Mouse (Mus musculus) heart, embryonic 13.5 days (tissue): ENCODE results near the gene Hic2. TPM values are rescaled to one million over a fixed set of nuclear protein-coding genes. Genes with fewer than 3 reads are reported as not detected.

ENCODE experiments used
- ATAC-seq: fragments of 200-750 bp; cut with Nextera tagmentation; 2 replicates; pipeline ENCODE4 v1.8.0; 2017; ENCODE audit warnings: moderate TSS enrichment; ENCODE audit not compliant: insufficient number of reproducible peaks, low FRiP score, low TSS enrichment; ENCODE audit errors: extremely low read depth
- H3K27ac ChIP-seq: fragments of 300-500 bp; sonication (generic); replicated peaks from 2 replicates; pipeline ENCODE4 v1.5.1; 2015; ENCODE audit warnings: moderate library complexity, mild to moderate bottlenecking, inconsistent platforms
- H3K27me3 ChIP-seq: fragments of 300-500 bp; sonication (generic); replicated peaks from 2 replicates; pipeline ENCODE4 v1.6.1; 2015; ENCODE audit warnings: mild to moderate bottlenecking, inconsistent platforms
- H3K36me3 ChIP-seq: fragments of 300-500 bp; sonication (generic); 2 replicates; pipeline ENCODE4 v1.6.1; 2015; ENCODE audit warnings: mild to moderate bottlenecking, inconsistent platforms
- H3K4me1 ChIP-seq: fragments of 300-500 bp; sonication (generic); 2 replicates; pipeline ENCODE4 v1.6.1; 2015; ENCODE audit warnings: inconsistent platforms
- H3K4me2 ChIP-seq: fragments of 300-500 bp; sonication (generic); 2 replicates; pipeline ENCODE4 v1.6.1; 2015; ENCODE audit warnings: inconsistent platforms, mild to moderate bottlenecking, moderate library complexity
- H3K4me3 ChIP-seq: fragments of 300-500 bp; sonication (generic); 2 replicates; pipeline ENCODE4 v1.5.1; 2015; ENCODE audit warnings: moderate library complexity, mild to moderate bottlenecking, inconsistent platforms
- H3K9ac ChIP-seq: fragments of 300-500 bp; sonication (generic); 2 replicates; pipeline ENCODE4 v1.6.1; 2015; ENCODE audit warnings: inconsistent platforms, mild to moderate bottlenecking, moderate library complexity
- H3K9me3 ChIP-seq: fragments of 300-500 bp; sonication (generic); 2 replicates; pipeline ENCODE4 v1.6.1; 2016; ENCODE audit warnings: inconsistent platforms
- WGBS: fragments of 180-500 bp; shearing (Covaris S2); methylation state at CpG from one replicate; pipeline ENCODE4 v1.1.7; 2015; ENCODE audit warnings: mixed read lengths; 5-methylcytosine and 5-hydroxymethylcytosine counted together
- polyA plus RNA-seq: library from polyadenylated mRNA; unstranded; fragments of >200 nt; fragmentation: Nextera tagmentation; extraction: Ambion mirVana; gene quantifications from 2 replicates; pipeline ENCODE4 v1.2.1, GENCODE M21; 2015

Hic2 gene
- polyA plus RNA-seq, 1 experiment from 2014 or later, result 4.6 TPM

GRCm38 (mm10) chr16:17277342-17278211 lies 44.2 kb downstream of the Hic2 start:
- Histone ChIP-seq H3K27ac (no peak overlapping the region), H3K4me3 (peak overlapping the region; percentile 72), H3K4me1 (peaks cover 21% of the 10 kb centered on the region), H3K27me3 (peaks cover 29% of the 10 kb centered on the region), H3K9me3 (no peaks in the 10 kb centered on the region), H3K36me3 (peaks cover 40% of the 10 kb centered on the region), H3K9ac (peak overlapping the region; percentile 60), H3K4me2 (peak overlapping the region; percentile 98)
- 4% methylated on average over 61 of the region's 61 CpGs for WGBS
- ATAC-seq, result no peak

- Histone ChIP-seq H3K27ac (no peak overlapping the region), H3K36me3 (peaks cover 63% of the 10 kb centered on the region), H3K4me2 (no peak overlapping the region), H3K9ac (no peak overlapping the region), H3K4me1 (peaks cover 28% of the 10 kb centered on the region), H3K4me3 (no peak overlapping the region), H3K27me3 (peaks cover 29% of the 10 kb centered on the region), H3K9me3 (no peaks in the 10 kb centered on the region)
- ATAC-seq, result no peak
- 83% methylated on average over 11 of the region's 11 CpGs for WGBS
These were observed 47.1 kb downstream of the Hic2 start for GRCm38 (mm10) chr16:17280471-17280870.

- WGBS, result 53% methylated on average over 6 of the region's 6 CpGs
- no peak for ATAC-seq
These were observed 49.8 kb downstream of the Hic2 start for GRCm38 (mm10) chr16:17283151-17283550.

GRCm38 (mm10) chr16:17287103-17287502 lies 53.7 kb downstream of the Hic2 start:
- ATAC-seq, result no peak
- Histone ChIP-seq H3K4me3 (no peak overlapping the region), H3K9me3 (no peaks in the 10 kb centered on the region), H3K27me3 (no peaks in the 10 kb centered on the region), H3K27ac (no peak overlapping the region), H3K4me1 (peaks cover 7% of the 10 kb centered on the region; the same call in 1 of the 2 replicates), H3K9ac (no peak overlapping the region), H3K36me3 (peaks cover 78% of the 10 kb centered on the region), H3K4me2 (no peak overlapping the region)
- WGBS, result 73% methylated on average over 2 of the region's 2 CpGs

More at GRCm38 (mm10) chr16:17283151-17283550, 49.8 kb downstream of the Hic2 start:
- no peak overlapping the region for H3K27ac ChIP-seq
- no peak overlapping the region for H3K4me3 ChIP-seq
- peaks cover 13% of the 10 kb centered on the region for H3K27me3 ChIP-seq
- H3K4me1 ChIP-seq, result peaks cover 9% of the 10 kb centered on the region
- H3K9ac ChIP-seq, result no peak overlapping the region
- H3K9me3 ChIP-seq, result no peaks in the 10 kb centered on the region
- H3K36me3 ChIP-seq, result peaks cover 88% of the 10 kb centered on the region
- no peak overlapping the region for H3K4me2 ChIP-seq

- 88% methylated on average over 2 of the region's 2 CpGs for WGBS
- Histone ChIP-seq H3K9me3 (no peaks in the 10 kb centered on the region), H3K4me2 (no peak overlapping the region), H3K27me3 (no peaks in the 10 kb centered on the region), H3K36me3 (peaks cover 79% of the 10 kb centered on the region), H3K27ac (no peak overlapping the region), H3K4me1 (no peaks in the 10 kb centered on the region), H3K4me3 (no peak overlapping the region), H3K9ac (no peak overlapping the region)
- ATAC-seq, result no peak
These were observed 57.6 kb downstream of the Hic2 start for GRCm38 (mm10) chr16:17291016-17291415.

- Histone ChIP-seq H3K27me3 (no peaks in the 10 kb centered on the region), H3K27ac (no peak overlapping the region), H3K9me3 (no peaks in the 10 kb centered on the region), H3K9ac (no peak overlapping the region), H3K4me2 (no peak overlapping the region), H3K4me3 (no peak overlapping the region), H3K4me1 (no peaks in the 10 kb centered on the region), H3K36me3 (peaks cover 80% of the 10 kb centered on the region)
- ATAC-seq, result no peak
- 3% methylated on average over 2 of the region's 2 CpGs for WGBS
These were observed 59.4 kb downstream of the Hic2 start for GRCm38 (mm10) chr16:17292751-17293150.

- H3K27ac ChIP-seq, result no peak overlapping the region
- no peak overlapping the region for H3K4me2 ChIP-seq
- H3K4me3 ChIP-seq, result no peak overlapping the region
- no peak for ATAC-seq
- no peaks in the 10 kb centered on the region for H3K4me1 ChIP-seq
- H3K27me3 ChIP-seq, result no peaks in the 10 kb centered on the region
- 83% methylated on average over 3 of the region's 3 CpGs for WGBS
- peaks cover 98% of the 10 kb centered on the region for H3K36me3 ChIP-seq
- H3K9ac ChIP-seq, result no peak overlapping the region
- H3K9me3 ChIP-seq, result no peaks in the 10 kb centered on the region
These were observed 67.4 kb downstream of the Hic2 start for GRCm38 (mm10) chr16:17300818-17301217.

GRCm38 (mm10) chr16:17303521-17304245 lies 70.3 kb downstream of the Hic2 start:
- Histone ChIP-seq H3K36me3 (peaks cover 95% of the 10 kb centered on the region), H3K9me3 (no peaks in the 10 kb centered on the region), H3K9ac (no peak overlapping the region), H3K27ac (no peak overlapping the region), H3K4me3 (no peak overlapping the region), H3K4me2 (no peak overlapping the region), H3K4me1 (no peaks in the 10 kb centered on the region), H3K27me3 (no peaks in the 10 kb centered on the region)
- no peak for ATAC-seq
- 93% methylated on average over 5 of the region's 5 CpGs for WGBS

- Histone ChIP-seq H3K9ac (no peak overlapping the region), H3K9me3 (no peaks in the 10 kb centered on the region), H3K4me1 (no peaks in the 10 kb centered on the region), H3K4me3 (no peak overlapping the region), H3K4me2 (no peak overlapping the region), H3K36me3 (peaks cover 92% of the 10 kb centered on the region), H3K27ac (no peak overlapping the region), H3K27me3 (no peaks in the 10 kb centered on the region)
- WGBS, result 83% methylated on average over 5 of the region's 5 CpGs
- no peak for ATAC-seq
These were observed 74.1 kb downstream of the Hic2 start for GRCm38 (mm10) chr16:17307461-17307860.

- WGBS, result 90% methylated on average over 10 of the region's 10 CpGs
- no peak for ATAC-seq
- Histone ChIP-seq H3K36me3 (peaks cover 93% of the 10 kb centered on the region), H3K4me2 (no peak overlapping the region), H3K9me3 (no peaks in the 10 kb centered on the region), H3K9ac (no peak overlapping the region), H3K27me3 (no peaks in the 10 kb centered on the region), H3K4me1 (no peaks in the 10 kb centered on the region), H3K27ac (no peak overlapping the region), H3K4me3 (no peak overlapping the region)
These were observed 75.7 kb downstream of the Hic2 start for GRCm38 (mm10) chr16:17309036-17309435.

GRCm38 (mm10) chr16:17312531-17312930 lies 79.2 kb downstream of the Hic2 start:
- no peak overlapping the region for H3K4me3 ChIP-seq
- H3K27me3 ChIP-seq, result no peaks in the 10 kb centered on the region
- H3K9ac ChIP-seq, result no peak overlapping the region
- H3K36me3 ChIP-seq, result peaks cover 96% of the 10 kb centered on the region
- H3K4me2 ChIP-seq, result no peak overlapping the region
- H3K4me1 ChIP-seq, result no peaks in the 10 kb centered on the region
- ATAC-seq, result no peak
- no peak overlapping the region for H3K27ac ChIP-seq
- H3K9me3 ChIP-seq, result no peaks in the 10 kb centered on the region
- 90% methylated on average over 5 of the region's 5 CpGs for whole genome bisulfite sequencing
